Mouse (Mus musculus) embryo, embryonic 9.5 days (tissue): ENCODE data around the gene Prok1.

Experiments used
- DNase-seq: peaks from one replicate; pipeline ENCODE4 v3.0.0-alpha.2; 2017; ENCODE audit errors: extremely low spot score

The Prok1 gene

DNA sequence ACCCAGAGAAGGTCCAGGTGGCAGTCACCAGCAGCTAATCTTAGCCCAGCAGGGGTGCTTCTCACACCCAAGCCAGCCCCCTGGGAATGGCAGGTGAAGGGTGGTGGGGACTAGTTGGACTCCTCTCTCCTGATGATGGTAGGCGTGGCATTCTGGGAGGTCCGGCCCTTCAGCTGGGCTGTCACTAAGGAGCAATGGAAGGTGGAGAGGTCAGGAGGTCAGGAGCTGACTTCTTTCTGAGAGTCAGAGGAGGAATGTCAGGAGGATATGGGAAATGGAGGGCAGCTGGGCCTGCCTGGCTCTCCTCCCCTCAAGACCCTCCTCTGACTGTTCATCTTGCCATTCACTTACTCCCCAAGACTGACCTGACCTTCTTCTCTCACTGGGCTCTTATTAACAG, 1.5 kb downstream of the Prok1 start:
- DNase-seq = peak; percentile 12

DNA sequence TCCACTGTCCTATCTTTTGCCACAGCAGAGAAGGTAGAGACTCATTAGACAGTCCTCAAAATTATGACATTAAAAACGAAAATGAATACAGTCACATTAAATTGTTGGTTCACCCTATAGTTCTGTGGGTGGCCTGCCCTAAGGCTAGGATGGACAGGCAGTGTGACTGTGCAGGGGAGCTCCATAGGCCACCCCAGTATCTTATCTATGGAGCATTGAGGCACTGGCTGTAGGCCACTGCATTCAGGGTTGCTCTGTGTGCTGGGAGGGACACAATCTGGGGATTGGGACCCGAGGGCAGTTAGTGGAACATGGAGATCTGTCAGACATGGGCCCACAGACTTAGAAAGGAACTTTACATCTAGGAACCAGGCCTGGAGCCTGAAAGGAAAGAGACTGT, 5.6 kb downstream of the Prok1 start:
- DNase-seq = no peak

DNA sequence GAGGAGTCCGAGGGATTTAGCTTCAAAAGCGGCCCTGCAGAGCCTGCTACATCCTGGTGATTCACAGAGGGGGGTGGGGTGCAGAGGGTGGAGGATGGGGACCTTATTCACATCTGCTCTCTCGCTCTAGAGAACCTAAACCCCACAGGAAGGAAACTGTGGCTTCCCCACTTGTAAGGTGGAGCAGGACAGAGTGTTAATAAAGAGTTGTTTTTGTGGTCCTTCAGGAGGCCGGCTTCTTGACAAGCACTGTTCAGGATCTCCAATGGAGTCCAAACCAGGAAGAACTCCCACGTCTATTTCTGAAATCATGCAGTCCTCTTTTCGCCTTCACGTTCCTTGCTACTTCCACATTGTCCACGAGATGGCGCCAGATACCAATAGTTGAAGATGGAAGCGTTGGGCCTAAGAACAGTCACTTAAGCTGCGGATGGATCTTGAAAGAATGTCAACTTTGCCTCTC, 6.1 kb downstream of the Prok1 start:
- DNase-seq = peak; percentile 83

DNA sequence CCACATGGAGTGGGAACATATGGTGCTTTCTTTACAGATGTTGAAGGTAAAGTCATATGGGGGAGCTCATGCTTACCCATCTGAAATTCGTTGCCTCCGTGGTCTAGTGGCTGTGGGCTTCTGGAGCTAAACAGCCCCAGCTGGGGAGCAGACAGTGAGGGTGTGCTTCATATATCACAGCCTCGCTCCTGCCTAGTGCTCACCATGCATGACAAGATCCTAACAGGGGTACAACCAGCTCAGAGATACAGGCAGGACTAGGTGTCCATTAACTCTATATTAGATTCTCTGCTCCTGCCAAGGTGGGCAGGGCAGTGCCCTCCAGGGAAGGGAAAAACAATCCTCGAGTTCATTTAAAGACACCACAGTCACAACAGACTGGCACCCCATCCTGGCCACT, 8.3 kb downstream of the Prok1 start:
- no peak for DNase-seq

DNA sequence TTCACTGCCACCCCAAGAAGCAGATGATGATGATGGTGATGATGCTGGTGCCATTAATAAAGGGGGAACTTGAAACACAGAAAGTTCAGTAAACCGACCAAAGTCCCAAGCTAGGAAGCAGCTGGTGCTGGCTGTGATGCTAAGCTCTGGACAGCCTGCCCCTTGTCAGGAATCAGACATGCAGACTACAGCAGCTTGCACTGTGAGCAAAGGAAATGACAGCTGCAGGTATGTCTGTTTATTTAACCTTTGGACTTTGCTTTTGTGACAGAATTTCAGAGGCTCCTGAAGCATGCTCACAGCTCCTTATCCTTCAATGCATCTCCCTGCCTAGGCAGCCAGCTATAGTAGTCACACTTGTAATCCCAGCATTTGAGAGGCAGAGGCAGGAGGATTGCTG, 9.0 kb downstream of the Prok1 start, which contains the start of gene A630076J17Rik:
TSS of gene A630076J17Rik (plus strand) at position 88 of the 400 bp plus-strand sequence.
- no peak for DNase-seq

DNA sequence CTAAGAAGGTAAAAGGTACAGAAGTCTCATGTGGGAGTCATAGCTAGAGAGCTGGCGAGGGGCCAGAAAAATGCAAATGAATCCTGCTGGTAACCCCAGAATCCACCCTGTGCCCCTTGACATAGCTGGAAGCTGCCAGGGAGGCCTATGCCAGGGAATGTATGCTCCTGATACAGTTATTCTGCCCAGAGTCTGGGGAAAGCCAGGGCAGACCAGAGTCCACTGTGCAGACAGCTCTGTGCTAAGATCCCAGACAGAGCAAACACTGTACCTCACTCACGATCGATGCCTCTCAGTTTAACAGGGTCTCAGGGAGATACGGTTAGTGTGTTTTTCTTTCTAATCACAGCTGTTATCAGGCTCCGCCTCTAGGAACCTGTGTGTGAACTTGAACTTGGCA, 9.7 kb downstream of the Prok1 start:
- DNase-seq = no peak

DNA sequence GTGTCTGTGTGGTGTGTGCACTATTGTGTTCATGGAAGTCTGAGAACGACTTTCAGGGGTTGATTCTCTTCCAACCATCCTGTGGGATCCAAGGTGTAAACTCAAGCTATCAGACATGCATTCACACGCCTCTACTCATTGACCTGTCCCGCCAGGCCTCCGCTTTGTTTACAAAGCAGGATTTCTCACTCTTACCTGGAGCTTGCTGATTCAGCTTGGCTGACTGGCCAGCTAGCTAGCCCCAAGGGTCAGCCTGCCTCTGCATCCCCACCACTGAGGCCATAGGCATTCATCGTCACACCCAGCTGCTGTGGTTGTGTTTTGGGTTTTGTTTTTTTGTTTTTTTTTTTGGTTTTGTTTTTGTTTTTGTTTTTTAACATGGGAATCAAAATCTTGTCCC, 10.3 kb downstream of the Prok1 start:
- DNase-seq = no peak

DNA sequence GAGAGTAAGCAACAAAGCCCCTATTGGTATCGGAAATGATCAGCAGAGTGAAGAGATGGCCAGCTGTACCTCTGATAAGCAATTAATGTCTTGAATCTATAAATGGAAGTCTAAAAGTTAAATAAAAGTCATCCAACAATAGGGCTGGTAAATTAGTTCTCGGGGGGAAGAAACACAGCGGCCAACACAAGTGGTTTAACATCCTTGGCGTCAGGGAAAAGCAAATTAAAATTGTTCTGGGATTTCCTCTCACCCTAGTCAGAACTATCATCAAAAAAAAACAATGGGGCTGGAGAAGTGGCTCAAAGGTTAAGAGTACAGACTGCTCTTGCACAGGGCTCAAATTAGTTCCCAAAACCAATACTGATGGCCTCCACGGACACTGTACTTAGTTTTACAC, 13.7 kb downstream of the Prok1 start:
- DNase-seq = no peak

DNA sequence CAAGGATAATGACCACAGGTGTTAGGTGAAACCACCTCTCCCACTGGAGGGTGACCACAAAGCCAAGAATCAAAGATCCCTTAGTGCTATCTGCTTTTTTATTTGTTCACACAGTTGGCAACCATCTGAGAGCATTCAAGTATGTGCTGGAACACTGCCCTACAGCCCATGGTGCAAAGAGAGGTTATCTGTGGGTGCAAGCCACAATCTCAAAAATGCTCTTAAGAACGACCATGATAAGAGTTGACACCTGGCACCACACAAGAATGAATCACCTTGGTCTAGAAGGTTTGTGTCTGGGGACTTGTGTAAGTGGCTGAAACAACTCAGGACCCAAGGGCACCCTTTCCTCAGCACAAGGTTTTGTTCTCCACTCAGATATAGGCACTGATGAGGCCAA, 16.3 kb downstream of the Prok1 start:
- no peak for DNase-seq

DNA sequence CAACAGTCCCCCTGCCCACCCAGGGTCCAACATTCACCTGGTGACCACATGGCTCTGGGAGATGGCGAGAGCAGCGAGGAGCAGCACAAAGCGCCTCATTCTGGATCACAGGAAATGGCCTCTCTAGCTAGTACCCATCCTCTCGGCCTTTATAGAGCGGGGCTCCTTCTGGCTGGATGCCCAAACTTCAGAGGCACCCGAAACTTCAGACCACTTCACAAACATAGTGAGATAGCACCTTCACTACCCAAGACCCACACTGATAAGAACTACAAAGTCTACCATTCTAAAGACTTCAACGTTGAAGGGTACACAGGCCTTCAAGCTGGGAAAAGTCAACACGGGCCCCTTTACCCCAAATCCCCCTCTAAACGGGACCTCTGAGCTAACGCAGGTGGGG, 17.9 kb downstream of the Prok1 start, which contains the start of gene Cym:
TSS of gene Cym (minus strand) at position 125 of the 400 bp plus-strand sequence.
- no peak for DNase-seq

DNA sequence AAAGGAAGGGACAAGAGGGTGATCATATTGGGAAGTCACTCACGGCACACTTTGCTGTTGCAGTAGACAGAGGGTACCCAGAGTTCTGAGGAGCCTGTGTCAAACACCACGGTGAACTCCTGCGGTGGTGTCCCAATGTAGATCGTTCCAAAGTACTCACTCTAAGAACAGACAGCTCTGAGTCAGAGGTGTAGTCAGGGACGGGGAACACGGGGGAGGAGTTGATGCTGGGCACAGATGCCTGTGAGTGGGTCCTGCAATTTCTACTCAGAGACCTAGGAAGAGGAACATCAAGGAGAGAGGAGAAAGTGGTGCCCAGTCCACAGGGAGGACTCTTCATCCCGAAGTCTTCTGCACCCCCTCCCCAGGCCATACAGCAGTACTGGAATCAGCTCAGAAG, 20.9 kb downstream of the Prok1 start:
- no peak for DNase-seq

DNA sequence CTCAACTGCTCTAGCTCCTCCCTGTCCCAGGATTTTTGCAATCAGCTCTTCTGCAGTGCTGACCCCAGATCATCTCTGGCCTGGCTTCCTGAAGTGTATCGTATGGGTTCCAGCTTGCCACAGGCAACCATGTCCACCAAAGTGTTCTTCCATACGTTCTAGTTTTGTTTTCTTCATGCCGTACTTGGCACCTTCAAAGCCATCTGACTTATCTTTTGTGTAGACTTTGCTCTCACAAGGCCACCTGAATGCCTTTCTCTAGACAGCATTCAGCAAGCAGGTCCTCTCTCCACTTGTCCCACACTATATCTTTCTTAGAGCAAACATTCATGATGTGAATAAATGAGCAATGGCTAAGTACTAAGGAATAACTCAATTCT, 22.4 kb downstream of the Prok1 start:
- DNase-seq = no peak

DNA sequence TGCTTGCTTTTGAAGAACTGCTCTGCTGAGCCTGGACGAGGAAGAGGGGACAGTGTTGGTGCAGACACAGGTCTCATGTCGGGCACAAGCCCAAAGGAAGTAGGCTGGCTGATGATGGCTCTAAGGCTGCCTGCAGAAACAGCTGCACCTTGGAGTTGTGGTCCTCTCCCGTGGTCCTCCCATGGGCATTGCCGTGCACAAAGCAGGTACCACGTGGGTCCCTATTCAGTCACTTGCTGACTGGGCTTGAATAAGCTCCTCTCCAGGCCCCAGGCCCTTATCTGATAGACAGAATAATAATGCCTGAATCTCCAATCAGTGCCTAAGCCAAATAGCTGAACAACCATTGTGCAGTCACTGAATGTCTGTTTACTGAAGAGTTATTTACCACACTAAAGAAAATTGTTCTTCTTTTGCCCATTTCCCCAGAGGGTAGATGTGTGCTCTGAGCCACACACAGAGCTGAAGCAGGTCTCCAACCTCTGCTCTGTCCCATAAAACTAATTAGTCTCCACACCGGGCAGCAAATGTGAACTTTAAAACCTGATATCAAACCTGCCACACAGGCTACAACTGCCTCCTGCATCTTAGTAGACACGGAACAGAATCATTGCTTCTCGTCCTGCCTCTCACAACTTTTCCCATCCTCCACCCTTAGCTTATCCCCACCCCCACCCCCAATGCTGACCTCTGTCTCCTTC, 23.0 kb downstream of the Prok1 start:
- no peak for DNase-seq

DNA sequence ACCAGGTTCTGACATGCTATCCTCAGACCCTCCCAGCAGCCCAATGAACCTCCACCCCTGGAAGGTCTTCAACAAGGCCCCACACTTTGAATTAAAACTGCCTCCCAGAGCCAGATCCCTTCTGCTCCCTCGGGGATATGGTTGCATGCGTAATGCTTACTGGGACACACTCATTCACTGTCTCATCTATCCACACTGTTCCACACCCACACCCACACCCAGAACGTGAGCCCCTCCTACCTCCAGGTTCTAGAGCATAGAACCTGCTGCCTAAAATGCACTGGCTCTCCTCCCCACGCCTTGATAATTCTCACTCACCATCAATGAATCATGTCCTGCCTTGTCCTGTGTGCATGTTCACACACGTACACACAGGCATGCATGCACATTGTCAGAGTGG, 24.9 kb downstream of the Prok1 start:
- no peak for DNase-seq

DNA sequence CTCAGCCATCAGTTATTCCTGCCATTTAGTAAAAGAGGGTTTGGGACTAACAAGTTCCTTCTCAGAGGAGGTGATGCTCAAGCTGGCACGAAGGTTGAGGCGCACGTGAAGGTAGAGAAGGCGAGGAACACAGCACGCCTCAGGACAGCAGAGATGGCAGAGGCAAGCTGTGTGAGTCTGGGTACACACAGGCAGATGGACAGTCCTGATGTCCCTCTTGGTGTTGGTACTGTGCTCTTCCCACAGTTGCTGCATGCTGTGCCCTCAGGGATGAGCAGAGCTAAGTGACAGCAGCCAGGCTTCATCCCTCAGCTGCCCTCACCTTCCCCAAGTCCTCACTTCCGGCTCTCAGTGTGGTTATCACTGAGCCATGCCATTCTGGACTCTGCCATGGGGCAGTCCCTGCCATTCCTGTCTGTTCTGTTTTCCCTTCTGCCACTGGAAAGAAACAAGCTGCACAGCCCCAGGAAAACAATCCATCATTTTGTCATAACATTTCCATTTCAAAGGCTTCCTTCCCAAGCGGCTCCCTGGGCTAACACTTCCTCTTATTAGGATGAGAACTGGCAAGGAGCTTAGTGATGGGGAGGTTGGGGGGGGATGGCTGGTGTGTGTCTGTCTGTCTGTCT, 31.8 kb downstream of the Prok1 start:
- peak; percentile 15 for DNase-seq

DNA sequence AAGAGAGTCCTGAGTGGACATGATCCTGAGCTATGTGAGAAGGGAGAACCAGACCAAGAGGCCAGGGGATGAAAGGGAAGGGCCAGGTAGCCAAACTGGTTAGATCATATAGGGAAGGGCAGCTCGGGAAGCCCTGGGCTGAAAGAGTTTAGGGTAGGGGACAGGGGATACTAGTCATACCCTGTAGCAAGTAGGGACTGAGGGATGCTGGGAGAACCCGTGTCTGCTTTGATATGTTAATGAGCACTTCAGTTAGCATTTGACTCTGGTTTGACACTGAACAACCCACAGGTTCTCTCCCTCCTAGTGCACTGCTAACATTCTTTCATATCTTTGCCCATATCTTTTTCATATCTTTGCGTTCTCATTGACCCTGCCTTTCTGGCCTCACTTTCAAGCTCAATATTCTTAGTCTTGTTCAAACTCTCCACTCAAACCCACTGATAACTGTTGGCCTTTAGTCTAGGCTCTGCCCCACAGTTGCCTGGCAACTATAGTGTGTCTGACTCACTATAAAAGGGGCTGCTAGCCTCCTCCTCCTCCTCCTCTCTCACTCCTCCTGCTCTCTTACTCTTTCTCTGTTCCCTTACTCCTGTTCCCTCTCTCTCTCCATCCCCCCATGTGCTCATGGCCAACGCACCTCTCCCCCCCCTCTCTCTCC, 32.9 kb downstream of the Prok1 start:
- no peak for DNase-seq

DNA sequence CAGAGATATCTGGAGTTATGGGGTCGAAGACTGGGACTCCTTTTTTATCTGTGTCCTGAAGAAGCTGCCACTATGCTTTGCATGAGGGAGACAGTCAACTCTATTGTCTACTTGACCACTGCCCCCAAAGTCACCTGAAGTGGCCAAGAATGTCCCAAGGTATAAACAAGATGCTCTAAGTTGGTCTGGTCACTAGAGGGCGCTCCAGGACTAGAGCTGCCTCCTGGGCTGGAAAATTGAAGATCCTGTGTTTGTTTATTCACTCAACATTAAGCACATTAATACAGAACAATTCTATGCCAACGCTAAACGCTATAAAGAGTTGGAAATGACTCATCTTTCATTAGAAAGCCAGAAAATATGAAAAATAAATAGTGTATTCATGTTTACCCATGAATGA, 33.5 kb downstream of the Prok1 start:
- DNase-seq = peak; percentile 57

DNA sequence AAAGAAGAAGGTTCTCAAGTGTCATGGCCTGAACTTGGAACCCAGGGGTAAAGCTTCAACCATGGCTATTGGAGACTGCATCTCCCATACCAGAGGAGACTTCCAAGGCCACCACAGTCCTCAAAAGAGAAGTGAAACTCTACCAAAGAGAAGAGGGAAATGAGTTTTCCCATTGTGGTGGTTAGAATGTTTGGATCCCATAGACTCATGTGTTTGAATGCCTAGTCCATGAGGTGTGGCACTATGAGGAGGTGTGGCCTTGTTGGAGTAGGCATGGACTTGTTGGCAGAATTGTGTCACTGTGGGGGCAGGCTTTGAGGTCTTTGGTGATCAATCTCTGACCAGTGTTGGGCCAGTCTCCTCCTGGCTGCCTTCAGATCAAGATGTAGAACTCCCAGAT, 34.3 kb downstream of the Prok1 start:
- no peak for DNase-seq

DNA sequence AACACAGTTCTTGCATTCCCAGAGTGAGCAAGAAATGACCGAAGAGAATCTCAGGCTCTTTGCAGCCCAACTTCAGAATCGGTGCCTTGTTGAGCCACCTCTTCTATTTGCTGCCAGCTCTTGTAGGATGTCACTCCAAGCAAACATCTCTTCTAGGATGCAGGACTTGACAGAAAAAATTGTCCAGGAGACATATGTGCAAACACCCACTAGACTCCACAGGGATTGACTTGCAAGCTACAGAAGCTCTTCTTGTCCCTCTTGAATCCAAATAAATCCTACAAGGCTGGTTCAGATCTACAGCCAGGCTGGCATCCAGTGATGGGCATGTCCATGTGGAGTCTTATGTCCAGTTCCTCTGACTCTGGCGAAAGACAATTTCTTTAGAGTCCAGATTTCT, 35.1 kb downstream of the Prok1 start:
- DNase-seq = no peak

DNA sequence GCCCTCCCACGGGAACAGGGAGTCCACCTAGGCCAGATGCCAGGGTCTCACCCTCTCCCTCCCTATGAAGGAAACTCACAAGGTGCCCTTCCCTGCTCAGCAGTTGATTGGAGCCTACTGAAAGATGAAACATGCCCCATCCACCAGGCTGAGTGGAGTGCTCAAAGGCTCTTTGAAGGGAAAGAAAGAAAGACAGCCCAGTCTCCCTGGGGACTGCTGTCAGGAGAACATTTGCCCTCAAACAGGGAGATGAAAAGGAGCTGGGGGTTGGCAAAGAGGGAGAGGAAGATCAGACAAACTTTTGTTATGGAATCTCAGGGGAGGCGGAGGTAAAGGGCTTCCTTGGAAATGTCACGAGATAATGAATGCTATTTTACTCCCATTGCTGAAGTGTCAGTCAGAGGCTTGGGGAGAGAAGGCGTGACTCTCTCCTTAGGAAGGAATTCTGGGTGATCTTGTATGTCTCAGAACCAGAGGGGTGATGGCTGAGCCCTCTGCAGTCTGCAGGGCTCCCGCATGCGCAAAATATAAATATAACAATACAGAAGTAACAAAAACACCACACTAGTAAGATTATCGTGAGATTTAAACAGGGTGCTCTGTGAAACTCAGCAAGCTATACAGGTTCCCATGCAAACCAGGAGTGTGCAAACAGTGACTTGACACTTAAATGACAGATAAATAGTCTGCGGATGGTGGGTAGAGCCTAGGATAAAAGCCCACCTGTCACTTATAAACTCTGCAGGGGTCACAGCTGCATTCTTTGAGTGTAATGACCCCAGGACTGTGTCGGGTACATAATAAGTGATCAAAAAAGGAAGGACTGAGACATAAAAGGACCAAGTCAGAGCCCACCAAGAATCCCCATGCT, 38.0 kb downstream of the Prok1 start:
- no peak for DNase-seq

DNA sequence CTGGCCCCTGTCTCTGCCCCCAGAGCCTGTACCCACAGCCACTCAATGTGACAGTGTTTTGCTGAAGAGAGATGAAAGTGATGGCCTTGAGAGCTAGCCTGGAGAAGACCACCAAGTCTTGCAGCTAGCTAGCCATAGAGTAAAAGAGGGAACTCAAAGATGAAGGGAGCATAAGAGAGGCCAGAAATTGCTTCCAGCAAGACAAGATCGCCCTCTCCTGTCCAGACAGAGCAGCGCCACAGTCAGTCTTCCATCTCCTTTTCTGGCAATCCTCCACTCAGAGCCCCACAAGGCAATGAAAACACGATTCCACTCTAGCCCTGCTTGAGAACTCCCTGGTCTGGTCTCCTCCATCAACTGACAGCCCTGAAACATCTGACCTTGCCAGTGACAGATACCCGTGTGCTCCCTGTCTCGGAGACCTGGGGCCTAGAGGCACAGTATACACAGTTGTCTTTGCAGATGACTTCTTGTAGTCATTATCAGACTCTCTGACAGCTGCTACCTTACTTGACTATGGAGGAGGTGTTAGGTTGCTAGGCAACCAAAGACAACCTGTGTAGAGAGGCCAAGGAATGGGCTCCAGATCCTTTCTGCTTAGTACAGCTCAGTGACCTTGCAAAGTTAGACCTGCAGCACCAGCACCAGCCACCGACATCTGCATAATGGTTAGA, 51.1 kb downstream of the Prok1 start:
- DNase-seq = no peak

DNA sequence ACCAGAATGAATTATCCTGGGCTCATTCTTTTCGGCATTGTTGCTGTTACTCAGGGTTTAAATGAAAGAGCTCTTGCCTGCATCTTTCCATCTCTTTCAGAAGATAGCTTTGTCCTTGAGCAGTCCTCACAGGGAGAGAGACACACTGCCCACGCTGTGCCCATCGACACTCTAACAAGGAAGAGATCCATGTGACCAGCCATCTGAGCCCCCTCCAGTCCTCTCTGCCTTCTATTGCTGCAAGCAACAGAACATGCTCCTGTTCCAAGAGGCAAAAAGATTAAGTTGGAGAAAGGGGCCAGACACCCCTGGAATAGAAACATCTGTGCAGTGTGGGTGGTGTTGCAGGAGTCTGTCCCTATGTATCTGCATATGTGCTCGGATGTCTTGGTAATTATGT, 52.5 kb downstream of the Prok1 start:
- DNase-seq = no peak
